Mouse (Mus musculus) embryonic fibroblast, embryonic 13.5 days (primary cell): ENCODE measurements around the gene Ltc4s. TPM values are rescaled to one million over a fixed set of nuclear protein-coding genes. Genes with fewer than 3 reads are reported as not detected.
A peak's percentile ranks its signal among the peaks of the same experiment; 100 is the strongest.

Experiments used
- H3K27ac ChIP-seq: 2 replicates; pipeline ENCODE4 v1.5.1; 2012; ENCODE audit warnings: low read length, control low read depth, inconsistent platforms; ENCODE audit not compliant: insufficient read depth
- H3K4me1 ChIP-seq: 2 replicates; pipeline ENCODE4 v1.6.1; 2011; ENCODE audit warnings: low read length; ENCODE audit not compliant: control insufficient read depth, insufficient read depth
- H3K4me3 ChIP-seq: 2 replicates; pipeline ENCODE4 v1.5.1; 2011; ENCODE audit warnings: mild to moderate bottlenecking, control low read depth, low read length; ENCODE audit not compliant: insufficient read depth
- CTCF ChIP-seq: IDR thresholded peaks from 2 replicates; pipeline ENCODE4 v1.5.1; 2011; ENCODE audit warnings: mild to moderate bottlenecking, control low read depth, low read length, moderate library complexity, borderline replicate concordance; ENCODE audit not compliant: insufficient read depth
- POLR2A ChIP-seq: IDR thresholded peaks from 2 replicates; pipeline ENCODE4 v1.6.1; 2011; ENCODE audit warnings: low read depth, mild to moderate bottlenecking, control low read depth, low read length, moderate library complexity
- polyA plus RNA-seq: library from polyadenylated mRNA; stranded (reverse); fragments of >200 nt; gene quantifications from 2 replicates; pipeline ENCODE4 v1.2.4, GENCODE M21; 2011; ENCODE audit warnings: low read depth; ENCODE audit not compliant: missing spikeins, insufficient read length

Ltc4s gene
- polyA plus RNA-seq, 1 experiment: 0.83 TPM

- TF ChIP-seq CTCF (no peak), POLR2A (no peak)
- no peak overlapping the region for H3K27ac ChIP-seq
- peak overlapping the region; percentile 92 for H3K4me3 ChIP-seq
- H3K4me1 ChIP-seq: peaks cover 6% of the 10 kb centered on the region; the same call in 1 of the 2 replicates
Measured at GRCm38 (mm10) chr11:50225611-50226378, 12.6 kb downstream of the Ltc4s start.

- TF ChIP-seq CTCF (0 out of 2 replicates have a peak, but pooled peaks have one; percentile 18), POLR2A (peak; percentile 72)
- peak overlapping the region; percentile 56 for H3K27ac ChIP-seq
- H3K4me1 ChIP-seq: peaks cover 4% of the 10 kb centered on the region; the same call in 1 of the 2 replicates
- H3K4me3 ChIP-seq: peak overlapping the region; percentile 92
Measured at GRCm38 (mm10) chr11:50224671-50225530, 13.5 kb downstream of the Ltc4s start.

- H3K27ac ChIP-seq: peak overlapping the region; percentile 56; the same call in 1 of the 2 replicates
- H3K4me1 ChIP-seq: peaks cover 5% of the 10 kb centered on the region; the same call in 1 of the 2 replicates
- no peak for TF ChIP-seq CTCF
- TF ChIP-seq POLR2A: 0 out of 2 replicates have a peak, but pooled peaks have one; percentile 50
- H3K4me3 ChIP-seq: peak overlapping the region; percentile 92
Measured at GRCm38 (mm10) chr11:50223783-50224662, 14.4 kb downstream of the Ltc4s start.

- H3K4me1 ChIP-seq: 0 out of 2 replicates have a peak, but pooled peaks cover 6% of the 10 kb centered on the region
Measured at GRCm38 (mm10) chr11:50222559-50223276, 15.7 kb downstream of the Ltc4s start.

GRCm38 (mm10) chr11:50219833-50220232 lies 18.6 kb downstream of the Ltc4s start:
- H3K27ac ChIP-seq: no peak overlapping the region
- no peak overlapping the region for H3K4me3 ChIP-seq
- TF ChIP-seq POLR2A (no peak), CTCF (no peak)
- H3K4me1 ChIP-seq: peaks cover 6% of the 10 kb centered on the region; the same call in 1 of the 2 replicates

More at GRCm38 (mm10) chr11:50222559-50223276, 15.7 kb downstream of the Ltc4s start:
- Histone ChIP-seq H3K27ac (no peak overlapping the region), H3K4me3 (no peak overlapping the region)
- TF ChIP-seq CTCF: no peak
- no peak for TF ChIP-seq POLR2A

- Histone ChIP-seq H3K4me3 (no peak overlapping the region), H3K27ac (no peak overlapping the region), H3K4me1 (peaks cover 14% of the 10 kb centered on the region)
- TF ChIP-seq CTCF (no peak), POLR2A (no peak)
Measured at GRCm38 (mm10) chr11:50217811-50218210, 20.6 kb downstream of the Ltc4s start.

- Histone ChIP-seq H3K4me3 (no peak overlapping the region), H3K4me1 (peaks cover 23% of the 10 kb centered on the region), H3K27ac (no peak overlapping the region)
- TF ChIP-seq POLR2A (no peak), CTCF (no peak)
Measured at GRCm38 (mm10) chr11:50216724-50217366, 21.6 kb downstream of the Ltc4s start.

GRCm38 (mm10) chr11:50215633-50216032 lies 22.8 kb downstream of the Ltc4s start:
- TF ChIP-seq POLR2A (no peak), CTCF (no peak)
- peaks cover 24% of the 10 kb centered on the region for H3K4me1 ChIP-seq
- H3K27ac ChIP-seq: no peak overlapping the region
- no peak overlapping the region for H3K4me3 ChIP-seq
